Mouse (Mus musculus) CH12.LX (cell line): ENCODE data around the gene Gnb1l. TPM values are rescaled to one million over a fixed set of nuclear protein-coding genes. Genes with fewer than 3 reads are reported as not detected.

Experiments
- DNase-seq: peaks from one replicate; pipeline ENCODE4 v3.0.0-alpha.2; 2013; ENCODE audit errors: extremely low read depth
- H3K27ac ChIP-seq: 2 replicates; pipeline ENCODE4 v1.5.1; 2012; ENCODE audit warnings: low read depth, mild to moderate bottlenecking, control low read depth, moderate library complexity; ENCODE audit not compliant: insufficient read depth
- H3K27me3 ChIP-seq: replicated peaks from 2 replicates; pipeline ENCODE3; 2012; ENCODE audit warnings: inconsistent platforms
- H3K36me3 ChIP-seq, 2 experiments: replicated peaks in 1 of 2; 2 replicates each; pipeline versions ENCODE3 to v1.6.1; 2012; ENCODE audit warnings: inconsistent platforms in 1 of 2, low read length in 1 of 2, mild to moderate bottlenecking in 1 of 2, mixed read lengths in 1 of 2, moderate library complexity in 1 of 2; ENCODE audit not compliant: control insufficient read depth in 1 of 2, insufficient read depth in 1 of 2
- H3K4me1 ChIP-seq, 2 experiments: 2 replicates each; pipeline ENCODE4 v1.6.1; 2012; ENCODE audit warnings: inconsistent platforms in 1 of 2, moderate library complexity in 1 of 2; ENCODE audit not compliant: insufficient read depth in 2 of 2, control insufficient read depth in 1 of 2
- H3K4me2 ChIP-seq: 2 replicates; pipeline ENCODE4 v1.6.1; 2012; ENCODE audit warnings: low read depth, mild to moderate bottlenecking, control low read depth; ENCODE audit not compliant: poor library complexity, insufficient read depth, severe bottlenecking
- H3K4me3 ChIP-seq, 3 experiments: fragments of 150-350 bp in 1 of 3; sonication (generic) in 1 of 3; replicated peaks in 1 of 3; 2 replicates each; pipeline versions ENCODE3 to v1.5.1; 2011 to 2012; ENCODE audit warnings: low read depth in 2 of 3, low read length in 2 of 3, mild to moderate bottlenecking in 2 of 3, moderate library complexity in 2 of 3, control low read depth in 1 of 3, improper control_type of control experiment in 1 of 3, inconsistent platforms in 1 of 3, mixed read lengths in 1 of 3; ENCODE audit not compliant: poor library complexity in 1 of 3
- H3K79me2 ChIP-seq: replicated peaks from 2 replicates; pipeline ENCODE4 v1.6.1; 2012; ENCODE audit warnings: mild to moderate bottlenecking, moderate library complexity; ENCODE audit not compliant: control insufficient read depth, poor library complexity, insufficient read depth, severe bottlenecking; ENCODE audit errors: extremely low read depth
- H3K9ac ChIP-seq: 2 replicates; pipeline ENCODE4 v1.6.1; 2012; ENCODE audit warnings: low read depth, mild to moderate bottlenecking, control low read depth, moderate library complexity; ENCODE audit not compliant: insufficient read depth
- H3K9me3 ChIP-seq: replicated peaks from 2 replicates; pipeline ENCODE3; 2012; ENCODE audit warnings: low read length, inconsistent platforms, mixed read lengths
- CTCF ChIP-seq, 2 experiments: IDR thresholded peaks in 1 of 2; conservative IDR thresholded peaks in 1 of 2; 2 replicates each; pipeline ENCODE4 v1.5.1; 2011 to 2012; ENCODE audit warnings: low read depth in 2 of 2, low read length in 2 of 2, improper control_type of control experiment in 1 of 2, inconsistent platforms in 1 of 2, mild to moderate bottlenecking in 1 of 2, moderate library complexity in 1 of 2
- E2F4 ChIP-seq: IDR thresholded peaks from 2 replicates; pipeline ENCODE4 v1.6.1; 2011; ENCODE audit warnings: low read depth, low read length, improper control_type of control experiment; ENCODE audit not compliant: insufficient replicate concordance
- ELF1 ChIP-seq: IDR thresholded peaks from 2 replicates; pipeline ENCODE4 v1.6.1; 2014; ENCODE audit warnings: low read depth, mild to moderate bottlenecking, inconsistent platforms, low read length, improper control_type of control experiment
- HCFC1 ChIP-seq: IDR thresholded peaks from 2 replicates; pipeline ENCODE4 v1.6.1; 2012; ENCODE audit warnings: low read depth, mild to moderate bottlenecking, inconsistent platforms, low read length, improper control_type of control experiment
- IRF4 ChIP-seq: IDR thresholded peaks from 2 replicates; pipeline ENCODE4 v1.6.1; 2014; ENCODE audit warnings: low read depth, mild to moderate bottlenecking, inconsistent platforms, low read length, improper control_type of control experiment
- JUND ChIP-seq: conservative IDR thresholded peaks from 2 replicates; pipeline ENCODE4 v1.6.1; 2011; ENCODE audit warnings: low read depth, low read length, improper control_type of control experiment
- KAT2A ChIP-seq: IDR thresholded peaks from 2 replicates; pipeline ENCODE4 v1.6.1; 2012; ENCODE audit warnings: low read length, improper control_type of control experiment, inconsistent platforms; ENCODE audit not compliant: insufficient replicate concordance
- MAFK ChIP-seq: IDR thresholded peaks from 2 replicates; pipeline ENCODE4 v1.6.1; 2011; ENCODE audit warnings: low read length, improper control_type of control experiment; ENCODE audit not compliant: insufficient replicate concordance
- MAX ChIP-seq: IDR thresholded peaks from 2 replicates; pipeline ENCODE4 v1.6.1; 2011; ENCODE audit warnings: low read length, improper control_type of control experiment
- MAZ ChIP-seq: IDR thresholded peaks from 2 replicates; pipeline ENCODE4 v1.6.1; 2012; ENCODE audit warnings: low read depth, mild to moderate bottlenecking, inconsistent platforms, low read length, improper control_type of control experiment, moderate library complexity
- MEF2A ChIP-seq: IDR thresholded peaks from 2 replicates; pipeline ENCODE4 v1.6.1; 2014; ENCODE audit warnings: low read depth, mild to moderate bottlenecking, inconsistent platforms, low read length, improper control_type of control experiment, borderline replicate concordance
- MXI1 ChIP-seq: IDR thresholded peaks from 2 replicates; pipeline ENCODE4 v1.6.1; 2011; ENCODE audit warnings: mild to moderate bottlenecking, low read depth, low read length, improper control_type of control experiment
- MYC ChIP-seq: IDR thresholded peaks from 2 replicates; pipeline ENCODE4 v1.6.1; 2011; ENCODE audit warnings: low read depth, mild to moderate bottlenecking, improper control_type of control experiment, low read length
- NELFE ChIP-seq: IDR thresholded peaks from 2 replicates; pipeline ENCODE4 v1.6.1; 2011; ENCODE audit warnings: low read depth, low read length, improper control_type of control experiment
- PAX5 ChIP-seq: IDR thresholded peaks from 2 replicates; pipeline ENCODE4 v1.6.1; 2012; ENCODE audit warnings: low read length, inconsistent platforms, mixed read lengths
- RCOR1 ChIP-seq: conservative IDR thresholded peaks from 2 replicates; pipeline ENCODE4 v1.6.1; 2012; ENCODE audit warnings: low read depth, mild to moderate bottlenecking, inconsistent platforms, low read length, improper control_type of control experiment
- TBP ChIP-seq: conservative IDR thresholded peaks from 2 replicates; pipeline ENCODE4 v1.6.1; 2011; ENCODE audit warnings: low read depth, low read length, improper control_type of control experiment
- UBTF ChIP-seq: IDR thresholded peaks from 2 replicates; pipeline ENCODE4 v1.6.1; 2012; ENCODE audit warnings: low read depth, mild to moderate bottlenecking, inconsistent platforms, low read length, improper control_type of control experiment, moderate library complexity
- USF2 ChIP-seq: conservative IDR thresholded peaks from 2 replicates; pipeline ENCODE4 v1.6.1; 2011; ENCODE audit warnings: low read depth, low read length, improper control_type of control experiment
- ZKSCAN1 ChIP-seq: IDR thresholded peaks from 2 replicates; pipeline ENCODE4 v1.6.1; 2012; ENCODE audit warnings: low read depth, inconsistent platforms, low read length, improper control_type of control experiment, borderline replicate concordance
- ZMIZ1 ChIP-seq: IDR thresholded peaks from 2 replicates; pipeline ENCODE4 v1.6.1; 2012; ENCODE audit warnings: low read depth, mild to moderate bottlenecking, inconsistent platforms, low read length, improper control_type of control experiment
- ZNF384 ChIP-seq: IDR thresholded peaks from 2 replicates; pipeline ENCODE4 v1.6.1; 2012; ENCODE audit warnings: low read depth, low read length, improper control_type of control experiment, inconsistent platforms
- dilution Hi-C: fragments of 300-500 bp; cut with MboI; formaldehyde crosslinking; loops from 2 replicates; pipeline ENCODE4 v1.14.3; 2020; ENCODE audit warnings: low sequenced_read_pairs; ENCODE audit not compliant: extremely low pct_unique_long_range_greater_than_20kb, extremely low pct_ligation_motif_present
- in situ Hi-C: fragments of 300-500 bp; cut with MboI; formaldehyde crosslinking; loops from 3 replicates; pipeline ENCODE4 v1.14.3; 2019; ENCODE audit warnings: low sequenced_read_pairs, low pct_ligation_motif_present, low pct_unique_long_range_greater_than_20kb, mixed read lengths
- polyA plus RNA-seq: library from polyadenylated mRNA; unstranded; fragments of >175 nt; gene quantifications from 2 replicates; pipeline ENCODE4 v1.2.1, GENCODE M21; 2012; ENCODE audit warnings: low read depth; ENCODE audit not compliant: insufficient read length
- total RNA-seq, 2 experiments: library from RNA; depleted of rRNA; stranded (reverse); fragments of 300-350 nt in 1 of 2; fragments of >200 nt in 1 of 2; gene quantifications; 2 replicates each; pipeline ENCODE4 v1.2.3; 2012 to 2014

Gene Gnb1l
- total and polyA plus RNA-seq, 3 experiments: 15.9 to 25.5 (median 21.5) TPM

DNA sequence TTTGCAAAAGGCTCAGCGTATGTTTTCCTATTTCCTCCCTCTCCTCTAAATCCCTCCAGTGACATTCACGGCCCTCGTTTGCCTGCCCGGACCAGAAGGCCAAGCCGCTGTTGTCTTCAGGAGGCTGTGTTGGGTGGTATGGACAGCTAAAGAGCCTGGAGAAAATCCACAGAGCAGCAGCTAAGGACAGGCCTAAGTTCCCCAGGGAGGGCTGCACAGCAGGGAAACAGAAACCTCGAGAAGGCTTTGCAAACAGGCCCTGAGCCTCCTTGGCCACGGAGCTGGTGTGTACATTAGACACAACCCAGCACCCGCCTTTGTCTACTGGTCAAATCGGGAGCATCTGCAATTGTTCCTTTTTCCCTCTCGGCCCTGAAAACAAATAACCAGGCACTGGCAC lies 87.2 kb downstream of the Gnb1l start:
- TF ChIP-seq USF2 (no peak), MXI1 (no peak), ZMIZ1 (no peak), PAX5 (no peak), MAZ (no peak), MEF2A (no peak), MYC (no peak), HCFC1 (no peak), RCOR1 (no peak), KAT2A (no peak), NELFE (no peak), ZKSCAN1 (no peak), UBTF (no peak), JUND (no peak), ZNF384 (no peak), MAX (no peak)
- DNase-seq: no peak
- dilution Hi-C loops: no loop called here
- no peak overlapping the region for H3K27ac ChIP-seq
- H3K4me2 ChIP-seq: no peak overlapping the region
- H3K79me2 ChIP-seq: no peaks in the 10 kb centered on the region
- H3K36me3 ChIP-seq: no peaks in the 10 kb centered on the region
- H3K4me3 ChIP-seq: no peak overlapping the region
- peaks cover 4 to 7% of the 10 kb centered on the region in 2 experiments; a peak in 2 of 4 replicates for H3K4me1 ChIP-seq
- in situ Hi-C loops: no loop called here
- peaks cover 59% of the 10 kb centered on the region for H3K9me3 ChIP-seq
- H3K27me3 ChIP-seq: peaks cover 15% of the 10 kb centered on the region
- no peak overlapping the region for H3K9ac ChIP-seq

DNA sequence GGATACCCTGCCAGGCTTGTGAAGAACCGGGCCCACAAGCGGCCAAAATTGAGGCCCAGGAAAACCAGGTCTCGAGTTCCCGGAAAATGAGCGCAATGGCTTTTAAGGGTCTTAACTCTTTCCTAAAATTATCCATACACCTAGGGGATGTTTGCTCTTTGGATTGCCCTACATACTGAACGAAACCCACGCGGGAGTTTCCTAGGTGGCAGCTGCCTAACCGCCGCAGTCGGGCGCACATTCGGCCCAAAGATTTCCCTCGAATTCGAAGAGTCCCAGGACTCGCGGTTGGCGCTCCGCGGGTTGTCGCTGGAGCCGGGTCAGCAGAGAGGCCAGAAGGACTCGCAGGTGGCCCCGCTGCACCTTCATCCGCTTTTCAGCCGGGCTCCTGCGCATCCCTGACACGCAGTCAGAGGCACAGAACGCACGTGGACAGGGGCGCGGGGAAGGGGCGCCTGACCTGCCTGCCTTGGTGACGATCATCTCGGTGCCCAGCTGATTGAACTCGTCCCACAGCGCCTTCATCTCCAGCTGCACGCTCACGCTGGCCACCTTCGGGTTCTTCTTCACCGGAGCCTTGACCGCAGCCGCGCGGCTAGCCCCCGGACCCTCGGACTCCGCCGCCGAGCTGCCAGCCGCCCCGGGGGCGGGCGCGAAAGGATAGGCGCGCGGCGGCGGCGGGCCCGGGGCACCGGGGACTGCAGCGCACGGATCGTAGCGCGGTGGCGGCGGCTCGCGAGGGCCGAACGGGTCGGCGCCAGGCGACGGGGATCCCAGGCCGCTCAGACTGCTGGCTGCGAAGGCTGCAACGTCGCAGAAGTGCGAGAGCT lies 87.8 kb downstream of the Gnb1l start:
- TF ChIP-seq IRF4: no peak
- no peak for TF ChIP-seq ELF1
- no peak for TF ChIP-seq ZMIZ1
- TF ChIP-seq ZNF384: no peak
- no peak for TF ChIP-seq MAFK
- TF ChIP-seq UBTF: no peak
- no peak for TF ChIP-seq TBP
- no peak for TF ChIP-seq CTCF (conservative IDR thresholded peaks at IDR 0.05 in 1 of 2, IDR thresholded peaks at IDR 0.05 in 1 of 2; ENCODE audit: low read depth in 2 of 2, low read length in 2 of 2)
- no peak for TF ChIP-seq E2F4
- no peak for DNase-seq
- Histone ChIP-seq H3K9ac (no peak overlapping the region), H3K27ac (no peak overlapping the region), H3K4me2 (no peak overlapping the region), H3K4me1 (peaks cover 4 to 7% of the 10 kb centered on the region in 2 experiments; a peak in 2 of 4 replicates), H3K79me2 (no peaks in the 10 kb centered on the region), H3K9me3 (peaks cover 56% of the 10 kb centered on the region), H3K4me3 (peak overlapping the region in 1 of 3 experiments; percentile 2), H3K27me3 (peaks cover 20% of the 10 kb centered on the region), H3K36me3 (no peaks in the 10 kb centered on the region)
- in situ Hi-C loops: no loop called here
- dilution Hi-C loops: no loop called here
